Mouse (Mus musculus) kidney, postnatal 4 days (tissue): ENCODE data around the gene Ftl1.

Experiments used
- DNase-seq, 2 experiments: peaks; one replicate each; pipeline ENCODE4 v3.0.0; 2021; ENCODE audit warnings: mixed read lengths in 2 of 2

The Ftl1 gene

GRCm38 (mm10) chr7:45412421-45412820 is 47.3 kb downstream of the Ftl1 start:
- DNase-seq = no peak

GRCm38 (mm10) chr7:45409497-45410163 is 50.1 kb downstream of the Ftl1 start:
- DNase-seq = no peak

GRCm38 (mm10) chr7:45408949-45409348 is 50.7 kb downstream of the Ftl1 start:
- DNase-seq = no peak

GRCm38 (mm10) chr7:45408351-45408750 is 51.3 kb downstream of the Ftl1 start:
- DNase-seq = no peak
